In genomic region chr6:52316413-52317184, GRCm38 (mm10) we compare ENCODE assay signal across 9 mouse cellular contexts. TPM values are rescaled to one million over a fixed set of nuclear protein-coding genes. Genes with fewer than 3 reads are reported as not detected.
DNase-seq lines count a peak whose midpoint lies in the region; ATAC-seq and TF ChIP-seq lines count a peak whose summit lies in the region.
"Had no signal": no experiment of that assay in that cellular context is flagged by ENCODE, and none has a peak within 500 bp of the region (broad histone marks: within the 10 kb centered on the region; RNA-seq: fewer than 3 reads in every experiment).

No protein-coding gene starts in this region.

- no peak overlapping the region for H3K27ac ChIP-seq in liver, embryonic 11.5 days (ENCODE audit: low read depth, low read length)
- H3K27ac ChIP-seq in forebrain, embryonic 11.5 days (ENCODE audit: low read depth, low read length), result no peak overlapping the region
- no peak overlapping the region for H3K27ac ChIP-seq in intestine, postnatal 0 days (ENCODE audit: low read depth, low read length)
- H3K27ac ChIP-seq in neural tube, embryonic 13.5 days (replicated peaks), result no peak overlapping the region

- H3K9me3 ChIP-seq in liver, embryonic 11.5 days (ENCODE audit: control insufficient read depth, low read length), result no peaks in the 10 kb centered on the region
- H3K9me3 ChIP-seq in forebrain, embryonic 11.5 days (ENCODE audit: control insufficient read depth, low read length), result no peaks in the 10 kb centered on the region
- no peaks in the 10 kb centered on the region for H3K9me3 ChIP-seq in intestine, postnatal 0 days (ENCODE audit: control insufficient read depth)
- no peaks in the 10 kb centered on the region for H3K9me3 ChIP-seq in neural tube, embryonic 13.5 days

- no peaks in the 10 kb centered on the region for H3K36me3 ChIP-seq in liver, embryonic 11.5 days (ENCODE audit: control insufficient read depth, insufficient read depth, low read length)
- H3K36me3 ChIP-seq in forebrain, embryonic 11.5 days (ENCODE audit: control insufficient read depth, insufficient read depth, low read length), result no peaks in the 10 kb centered on the region
- no peaks in the 10 kb centered on the region for H3K36me3 ChIP-seq in intestine, postnatal 0 days (ENCODE audit: control insufficient read depth, insufficient read depth)
- H3K36me3 ChIP-seq in neural tube, embryonic 13.5 days, result no peaks in the 10 kb centered on the region

- H3K4me1 ChIP-seq in liver, embryonic 11.5 days (replicated peaks; ENCODE audit: control insufficient read depth, insufficient read depth, low read length), result peaks cover 3% of the 10 kb centered on the region; the same call in 1 of the 2 replicates
- H3K4me1 ChIP-seq in forebrain, embryonic 11.5 days (replicated peaks; ENCODE audit: control insufficient read depth, insufficient read depth, low read length), result peaks cover 4% of the 10 kb centered on the region; the same call in 1 of the 2 replicates
- H3K4me1 ChIP-seq in intestine, postnatal 0 days (replicated peaks; ENCODE audit: control insufficient read depth, insufficient read depth, low read length), result no peaks in the 10 kb centered on the region
- peaks cover 15% of the 10 kb centered on the region for H3K4me1 ChIP-seq in neural tube, embryonic 13.5 days (replicated peaks)

- WGBS in liver, embryonic 11.5 days, result 13% methylated on average over 81 of the region's 81 CpGs
- WGBS in forebrain, embryonic 11.5 days, result 2% methylated on average over 66 of the region's 81 CpGs
- WGBS in intestine, postnatal 0 days, result 9% methylated on average over 63 of the region's 81 CpGs
- WGBS in neural tube, embryonic 13.5 days, result 3% methylated on average over 76 of the region's 81 CpGs

- no peak for DNase-seq in liver, embryonic 11.5 days (ENCODE audit: low spot score)
- no peak for DNase-seq in liver
- peak; percentile 61 for DNase-seq in forebrain, embryonic 11.5 days (ENCODE audit: low spot score)
- DNase-seq in ovary, postnatal 36 days (ENCODE audit: low spot score), result no peak
- DNase-seq in ovary, postnatal 10 days (ENCODE audit: low spot score), result no peak
- DNase-seq in layer of hippocampus, postnatal 36 days, result no peak
- DNase-seq: lung, postnatal 10 days had no signal

- peak overlapping the region; percentile 31 for H3K4me3 ChIP-seq in liver, embryonic 11.5 days (ENCODE audit: low read depth, low read length)
- peak overlapping the region; percentile 14; the same call in 1 of the 2 replicates for H3K4me3 ChIP-seq in forebrain, embryonic 11.5 days (ENCODE audit: low read depth, low read length)
- H3K4me3 ChIP-seq in intestine, postnatal 0 days (ENCODE audit: low read depth, low read length), result peak overlapping the region; percentile 36
- peak overlapping the region; percentile 20 for H3K4me3 ChIP-seq in neural tube, embryonic 13.5 days

- peak overlapping the region; percentile 49 for H3K4me2 ChIP-seq in liver, embryonic 11.5 days
- peak overlapping the region; percentile 31; the same call in 1 of the 2 replicates for H3K4me2 ChIP-seq in forebrain, embryonic 11.5 days (ENCODE audit: low read depth, low read length, severe bottlenecking)
- H3K4me2 ChIP-seq in intestine, postnatal 0 days (replicated peaks; ENCODE audit: low read depth), result peak overlapping the region; percentile 55
- H3K4me2 ChIP-seq in neural tube, embryonic 13.5 days, result peak overlapping the region; percentile 48

- no peak for ATAC-seq in liver, embryonic 11.5 days (replicated peaks; ENCODE audit: low FRiP score)
- ATAC-seq in forebrain, embryonic 11.5 days (replicated peaks; ENCODE audit: low FRiP score), result no peak
- peak; percentile 36 for ATAC-seq in intestine, postnatal 0 days
- ATAC-seq in neural tube, embryonic 13.5 days (ENCODE audit: low read depth), result no peak

- no peak overlapping the region for H3K9ac ChIP-seq in liver, embryonic 11.5 days (ENCODE audit: low read depth, low read length)
- H3K9ac ChIP-seq in forebrain, embryonic 11.5 days (ENCODE audit: low read length), result no peak overlapping the region
- H3K9ac ChIP-seq in intestine, postnatal 0 days (ENCODE audit: low read depth, low read length), result no peak overlapping the region
- H3K9ac ChIP-seq in neural tube, embryonic 13.5 days, result peak overlapping the region; percentile 22; the same call in 1 of the 2 replicates

- H3K27me3 ChIP-seq in liver, embryonic 11.5 days (replicated peaks; ENCODE audit: control insufficient read depth, insufficient read depth, low read length), result peaks cover 100% of the 10 kb centered on the region
- H3K27me3 ChIP-seq in forebrain, embryonic 11.5 days (ENCODE audit: control insufficient read depth, insufficient read depth, low read length), result peaks cover 99% of the 10 kb centered on the region
- H3K27me3 ChIP-seq in intestine, postnatal 0 days (replicated peaks; ENCODE audit: control insufficient read depth, insufficient read depth, low read length), result peaks cover 98% of the 10 kb centered on the region
- H3K27me3 ChIP-seq in neural tube, embryonic 13.5 days, result peaks cover 100% of the 10 kb centered on the region

- no peak for TF ChIP-seq CTCF in intestine, postnatal 0 days (IDR thresholded peaks at IDR 0.05; ENCODE audit: low read depth)

RNA-seq across cellular contexts. Expression of gene Evx1, which starts 3.3 kb away (rescaled TPM):
- 0.12 TPM in 1 of 2 replicates, not detected in the other for polyA plus RNA-seq in liver, embryonic 11.5 days (2014; fragmentation: Nextera tagmentation; extraction: Ambion mirVana)
- not detected in 2 replicates for polyA plus RNA-seq in forebrain, embryonic 11.5 days (2014; fragmentation: Nextera tagmentation; extraction: Ambion mirVana)
- polyA plus RNA-seq in intestine, postnatal 0 days (2015; fragmentation: Nextera tagmentation; extraction: Ambion mirVana), result 0.04 TPM in 1 of 2 replicates, not detected in the other
- 1.7 and 2.3 TPM in 2 replicates for polyA plus RNA-seq in neural tube, embryonic 13.5 days (2015; fragmentation: Nextera tagmentation; extraction: Ambion mirVana)
- total RNA-seq in layer of hippocampus, postnatal 36 days (2021), result not detected

RNA-seq across cellular contexts. Expression of gene Hoxa13, which starts 55.9 kb away (rescaled TPM):
- 0.15 and 0.30 TPM in 2 replicates for polyA plus RNA-seq in liver, embryonic 11.5 days (2014; fragmentation: Nextera tagmentation; extraction: Ambion mirVana)
- not detected in 2 replicates for polyA plus RNA-seq in forebrain, embryonic 11.5 days (2014; fragmentation: Nextera tagmentation; extraction: Ambion mirVana)
- not detected in 2 replicates for polyA plus RNA-seq in intestine, postnatal 0 days (2015; fragmentation: Nextera tagmentation; extraction: Ambion mirVana)
- 0.08 and 0.32 TPM in 2 replicates for polyA plus RNA-seq in neural tube, embryonic 13.5 days (2015; fragmentation: Nextera tagmentation; extraction: Ambion mirVana)
- total RNA-seq in layer of hippocampus, postnatal 36 days (2021), result not detected
